Mouse (Mus musculus) left cerebral cortex, postnatal 14 days (tissue): ENCODE results near the gene Nt5dc1. TPM values are rescaled to one million over a fixed set of nuclear protein-coding genes. Genes with fewer than 3 reads are reported as not detected.
"Not testable (repeated sequence)": the region's sequence is repeated elsewhere in the genome, so short reads cannot be mapped to it uniquely, and the experiment has no call there.

ENCODE experiments used
- DNase-seq, 2 experiments: peaks; one replicate each; pipeline ENCODE4 v3.0.0; 2021 to 2022; ENCODE audit warnings: low spot score in 2 of 2, mixed read lengths in 1 of 2
- intact Hi-C: fragments of 180-260 bp; cut with DNase I; formaldehyde crosslinking; loops from one replicate; pipeline ENCODE4 v1.15.1; 2025
- total RNA-seq, 2 experiments: library from RNA; stranded (reverse); gene quantifications; 2 replicates each; pipeline ENCODE4 v1.2.3; 2021

Gene Nt5dc1
- total RNA-seq, 2 experiments from 2014 or later = 1.8 to 2.0 TPM

- intact Hi-C loops = no loop called here
Measured at GRCm38 (mm10) chr10:34265106-34265505, 153.2 kb downstream of the Nt5dc1 start.

GRCm38 (mm10) chr10:34252833-34253232 is 165.5 kb downstream of the Nt5dc1 start:
- intact Hi-C loops, DNase-seq: not testable (repeated sequence)

More at GRCm38 (mm10) chr10:34265106-34265505, 153.2 kb downstream of the Nt5dc1 start:
- DNase-seq = no peak

- intact Hi-C loops = no loop called here
- no peak for DNase-seq
Measured at GRCm38 (mm10) chr10:34249594-34249993, 168.8 kb downstream of the Nt5dc1 start.

GRCm38 (mm10) chr10:34247757-34248156 is 170.6 kb downstream of the Nt5dc1 start:
- intact Hi-C loops = no loop called here
- DNase-seq = no peak

GRCm38 (mm10) chr10:34246106-34246505 is 172.2 kb downstream of the Nt5dc1 start:
- intact Hi-C loops = no loop called here
- DNase-seq = peak in 1 of 2 experiments; percentile 12

- intact Hi-C loops = no loop called here
- no peak for DNase-seq
Measured at GRCm38 (mm10) chr10:34244745-34245144, 173.6 kb downstream of the Nt5dc1 start.

GRCm38 (mm10) chr10:34238536-34238935 is 179.8 kb downstream of the Nt5dc1 start:
- intact Hi-C loops = no loop called here
- DNase-seq = no peak

Other genes with a start within 250 kb of the Nt5dc1 start
- gene Dse, start 210.8 kb downstream of the Nt5dc1 start, total RNA-seq = 1 to 10 TPM; 6.0 to 7.5 TPM
- 100 to 1,000 TPM; 122 to 124 TPM for gene Tspyl1, start 136.4 kb downstream of the Nt5dc1 start, total RNA-seq
- gene Tspyl4, start 121.1 kb downstream of the Nt5dc1 start, total RNA-seq = 100 to 1,000 TPM; 351 TPM
- under 1 TPM; 0.40 to 0.62 TPM for gene Col10a1, start 28.6 kb downstream of the Nt5dc1 start, total RNA-seq
- under 1 TPM; 0.57 to 0.61 TPM for gene Frk, start 64.8 kb upstream of the Nt5dc1 start, total RNA-seq